Mouse (Mus musculus) embryonic facial prominence, embryonic 11.5 days (tissue): ENCODE measurements around the gene Hoxa10. TPM values are rescaled to one million over a fixed set of nuclear protein-coding genes. Genes with fewer than 3 reads are reported as not detected.

Source experiments
- ATAC-seq: fragments of 200-750 bp; cut with Nextera tagmentation; replicated peaks from 2 replicates; pipeline ENCODE4 v1.8.0; 2017; ENCODE audit warnings: low read depth; ENCODE audit not compliant: insufficient number of reproducible peaks, low FRiP score, low TSS enrichment
- DNase-seq: peaks from one replicate; pipeline ENCODE4 v3.0.0-alpha.2; 2015; ENCODE audit warnings: low spot score
- H3K27ac ChIP-seq: fragments of 300-500 bp; sonication (generic); replicated peaks from 2 replicates; pipeline ENCODE4 v1.5.1; 2014; ENCODE audit warnings: mild to moderate bottlenecking, low read depth, low read length, control low read depth
- H3K27me3 ChIP-seq: fragments of 300-500 bp; sonication (generic); 2 replicates; pipeline ENCODE4 v1.6.1; 2014; ENCODE audit warnings: mild to moderate bottlenecking, low read length, moderate library complexity, mixed read lengths; ENCODE audit not compliant: control insufficient read depth, insufficient read depth
- H3K36me3 ChIP-seq: fragments of 300-500 bp; sonication (generic); replicated peaks from 2 replicates; pipeline ENCODE4 v1.6.1; 2014; ENCODE audit warnings: low read depth, mild to moderate bottlenecking, low read length, moderate library complexity, mixed read lengths; ENCODE audit not compliant: control insufficient read depth, insufficient read depth
- H3K4me1 ChIP-seq: fragments of 300-500 bp; sonication (generic); 2 replicates; pipeline ENCODE4 v1.6.1; 2014; ENCODE audit warnings: low read length, mixed read lengths; ENCODE audit not compliant: control insufficient read depth, insufficient read depth
- H3K4me2 ChIP-seq: fragments of 300-500 bp; sonication (generic); 2 replicates; pipeline ENCODE4 v1.6.1; 2014; ENCODE audit warnings: low read depth, mild to moderate bottlenecking, control low read depth, low read length, moderate library complexity
- H3K4me3 ChIP-seq: fragments of 300-500 bp; sonication (generic); 2 replicates; pipeline ENCODE4 v1.5.1; 2014; ENCODE audit warnings: low read depth, low read length, control low read depth
- H3K9ac ChIP-seq: fragments of 300-500 bp; sonication (generic); replicated peaks from 2 replicates; pipeline ENCODE4 v1.6.1; 2014; ENCODE audit warnings: mild to moderate bottlenecking, control low read depth, low read length
- H3K9me3 ChIP-seq: fragments of 300-500 bp; sonication (generic); replicated peaks from 2 replicates; pipeline ENCODE4 v1.6.1; 2016; ENCODE audit warnings: mild to moderate bottlenecking, low read length, inconsistent platforms, mixed read lengths; ENCODE audit not compliant: control insufficient read depth
- WGBS: fragments of 180-500 bp; shearing (Covaris S2); extraction: QIAGEN DNeasy Blood & Tissue Kit; methylation state at CpG from one replicate; pipeline ENCODE4 v1.1.7; 2014; 5-methylcytosine and 5-hydroxymethylcytosine counted together
- polyA plus RNA-seq: library from polyadenylated mRNA; unstranded; fragments of >200 nt; fragmentation: Nextera tagmentation; extraction: Ambion mirVana; gene quantifications from 2 replicates; pipeline ENCODE4 v1.2.1, GENCODE M21; 2014

The Hoxa10 gene
- polyA plus RNA-seq, 1 experiment from 2014 or later, result not detected

- Histone ChIP-seq H3K4me1 (no peaks in the 10 kb centered on the region), H3K9me3 (no peaks in the 10 kb centered on the region), H3K27me3 (peaks cover 87% of the 10 kb centered on the region), H3K27ac (no peak overlapping the region), H3K36me3 (no peaks in the 10 kb centered on the region), H3K9ac (no peak overlapping the region), H3K4me3 (no peak overlapping the region), H3K4me2 (no peak overlapping the region)
- WGBS, result 1% methylated on average over 38 of the region's 38 CpGs
- ATAC-seq (no peak), DNase-seq (no peak)
Measured at GRCm38 (mm10) chr6:52228475-52229465, 11.9 kb downstream of the Hoxa10 start.

- Histone ChIP-seq H3K27ac (no peak overlapping the region), H3K4me2 (no peak overlapping the region), H3K4me1 (no peaks in the 10 kb centered on the region), H3K9ac (no peak overlapping the region), H3K9me3 (no peaks in the 10 kb centered on the region), H3K36me3 (no peaks in the 10 kb centered on the region), H3K4me3 (no peak overlapping the region), H3K27me3 (peaks cover 82% of the 10 kb centered on the region)
- ATAC-seq (no peak), DNase-seq (no peak)
- WGBS, result 2% methylated on average over 11 of the region's 11 CpGs
Measured at GRCm38 (mm10) chr6:52227470-52228222, 13.0 kb downstream of the Hoxa10 start.

- H3K9ac ChIP-seq, result no peak overlapping the region
- ATAC-seq (no peak), DNase-seq (no peak)
- 2% methylated on average over 26 of the region's 26 CpGs for WGBS
- H3K4me1 ChIP-seq, result no peaks in the 10 kb centered on the region
- H3K36me3 ChIP-seq, result no peaks in the 10 kb centered on the region
- H3K27ac ChIP-seq, result no peak overlapping the region
- no peaks in the 10 kb centered on the region for H3K9me3 ChIP-seq
- no peak overlapping the region for H3K4me2 ChIP-seq
- H3K4me3 ChIP-seq, result no peak overlapping the region
- peaks cover 82% of the 10 kb centered on the region for H3K27me3 ChIP-seq
Measured at GRCm38 (mm10) chr6:52226569-52227257, 13.9 kb downstream of the Hoxa10 start.

- no peak overlapping the region for H3K4me2 ChIP-seq
Measured at GRCm38 (mm10) chr6:52225612-52226568, 14.8 kb downstream of the Hoxa10 start.

GRCm38 (mm10) chr6:52224895-52225611, 15.6 kb downstream of the Hoxa10 start:
- Histone ChIP-seq H3K9me3 (no peaks in the 10 kb centered on the region), H3K4me1 (no peaks in the 10 kb centered on the region), H3K9ac (no peak overlapping the region), H3K4me3 (no peak overlapping the region), H3K27me3 (peaks cover 82% of the 10 kb centered on the region), H3K4me2 (no peak overlapping the region), H3K36me3 (no peaks in the 10 kb centered on the region), H3K27ac (no peak overlapping the region)
- DNase-seq (no peak), ATAC-seq (no peak)
- 1% methylated on average over 36 of the region's 36 CpGs for WGBS

More at GRCm38 (mm10) chr6:52225612-52226568, 14.8 kb downstream of the Hoxa10 start:
- no peaks in the 10 kb centered on the region for H3K36me3 ChIP-seq
- H3K9ac ChIP-seq, result no peak overlapping the region
- no peaks in the 10 kb centered on the region for H3K9me3 ChIP-seq
- ATAC-seq, result no peak
- DNase-seq, result no peak
- peaks cover 84% of the 10 kb centered on the region for H3K27me3 ChIP-seq
- H3K4me3 ChIP-seq, result no peak overlapping the region
- WGBS, result 2% methylated on average over 69 of the region's 69 CpGs
- no peak overlapping the region for H3K27ac ChIP-seq
- H3K4me1 ChIP-seq, result no peaks in the 10 kb centered on the region

GRCm38 (mm10) chr6:52223939-52224760, 16.5 kb downstream of the Hoxa10 start:
- WGBS, result 2% methylated on average over 24 of the region's 24 CpGs
- H3K9ac ChIP-seq, result no peak overlapping the region
- H3K27ac ChIP-seq, result no peak overlapping the region
- peaks cover 83% of the 10 kb centered on the region for H3K27me3 ChIP-seq
- no peak for DNase-seq
- no peaks in the 10 kb centered on the region for H3K36me3 ChIP-seq
- ATAC-seq, result no peak
- H3K9me3 ChIP-seq, result no peaks in the 10 kb centered on the region
- H3K4me2 ChIP-seq, result no peak overlapping the region
- H3K4me1 ChIP-seq, result no peaks in the 10 kb centered on the region
- H3K4me3 ChIP-seq, result no peak overlapping the region
